Mouse (Mus musculus) hindbrain, postnatal 0 days (tissue): ENCODE measurements around the gene C2cd5. TPM values are rescaled to one million over a fixed set of nuclear protein-coding genes. Genes with fewer than 3 reads are reported as not detected.

Source experiments
- ATAC-seq: fragments of 200-750 bp; cut with Nextera tagmentation; 2 replicates; pipeline ENCODE4 v1.8.0; 2017; ENCODE audit warnings: mild to moderate bottlenecking, moderate TSS enrichment, moderate library complexity
- DNase-seq: peaks from one replicate; pipeline ENCODE4 v3.0.0-alpha.2; 2015; ENCODE audit warnings: low spot score
- H3K27ac ChIP-seq: fragments of 300-500 bp; sonication (generic); 2 replicates; pipeline ENCODE4 v1.5.1; 2014; ENCODE audit warnings: mild to moderate bottlenecking
- H3K27me3 ChIP-seq: fragments of 300-500 bp; sonication (generic); 2 replicates; pipeline ENCODE4 v1.6.1; 2014; ENCODE audit warnings: low read length, mixed read lengths; ENCODE audit not compliant: insufficient read depth
- H3K36me3 ChIP-seq: fragments of 300-500 bp; sonication (generic); 2 replicates; pipeline ENCODE4 v1.6.1; 2014; ENCODE audit warnings: low read length, mixed read lengths; ENCODE audit not compliant: insufficient read depth
- H3K4me1 ChIP-seq: fragments of 300-500 bp; sonication (generic); 2 replicates; pipeline ENCODE4 v1.6.1; 2014; ENCODE audit warnings: antibody characterized with exemption, low read length, mixed read lengths; ENCODE audit not compliant: insufficient read depth
- H3K4me2 ChIP-seq: fragments of 300-500 bp; sonication (generic); 2 replicates; pipeline ENCODE4 v1.6.1; 2014; ENCODE audit warnings: low read depth, mild to moderate bottlenecking, low read length, moderate library complexity, mixed read lengths
- H3K4me3 ChIP-seq: fragments of 300-500 bp; sonication (generic); 2 replicates; pipeline ENCODE4 v1.5.1; 2014; ENCODE audit warnings: low read length
- H3K9ac ChIP-seq: fragments of 300-500 bp; sonication (generic); replicated peaks from 2 replicates; pipeline ENCODE4 v1.6.1; 2014; ENCODE audit warnings: mild to moderate bottlenecking, low read length, moderate library complexity, mixed read lengths
- H3K9me3 ChIP-seq: fragments of 300-500 bp; sonication (generic); 2 replicates; pipeline ENCODE4 v1.6.1; 2016; ENCODE audit warnings: low read length, mixed read lengths
- CTCF ChIP-seq: IDR thresholded peaks from 2 replicates; pipeline ENCODE4 v1.5.1; 2016; ENCODE audit warnings: antibody characterized with exemption, control low read depth, low read depth
- WGBS: fragments of 180-500 bp; shearing (Covaris S2); extraction: QIAGEN DNeasy Blood & Tissue Kit; methylation state at CpG from one replicate; pipeline ENCODE4 v1.1.7; 2014; 5-methylcytosine and 5-hydroxymethylcytosine counted together
- polyA plus RNA-seq: library from polyadenylated mRNA; unstranded; fragments of >200 nt; fragmentation: Nextera tagmentation; extraction: Ambion mirVana; gene quantifications from 2 replicates; pipeline ENCODE4 v1.2.1, GENCODE M21; 2015
- total RNA-seq: library from RNA; depleted of rRNA; stranded (reverse); fragments of >200 nt; gene quantifications from 2 replicates; pipeline ENCODE4 v1.2.3, GENCODE M21; 2014

The C2cd5 gene
- total and polyA plus RNA-seq, 2 experiments from 2014 or later = 24.4 to 38.2 TPM

- WGBS = 90% methylated on average over 10 of the region's 10 CpGs
- Histone ChIP-seq H3K9ac (no peak overlapping the region), H3K27ac (no peak overlapping the region), H3K36me3 (peaks cover 32% of the 10 kb centered on the region), H3K4me1 (no peaks in the 10 kb centered on the region), H3K4me2 (no peak overlapping the region), H3K9me3 (no peaks in the 10 kb centered on the region), H3K27me3 (no peaks in the 10 kb centered on the region), H3K4me3 (no peak overlapping the region)
- no peak for TF ChIP-seq CTCF
- DNase-seq = no peak
- no peak for ATAC-seq
Observed at GRCm38 (mm10) chr6:143076461-143076860, 23.5 kb downstream of the C2cd5 start.

- 93% methylated on average over 1 of the region's 1 CpGs for WGBS
- no peak for DNase-seq
- Histone ChIP-seq H3K4me3 (no peak overlapping the region), H3K9me3 (no peaks in the 10 kb centered on the region), H3K4me1 (no peaks in the 10 kb centered on the region), H3K9ac (no peak overlapping the region), H3K4me2 (no peak overlapping the region), H3K27me3 (no peaks in the 10 kb centered on the region), H3K27ac (no peak overlapping the region), H3K36me3 (peaks cover 28% of the 10 kb centered on the region)
- ATAC-seq = no peak
- TF ChIP-seq CTCF = no peak
Observed at GRCm38 (mm10) chr6:143073914-143074313, 26.0 kb downstream of the C2cd5 start.

- no peaks in the 10 kb centered on the region for H3K9me3 ChIP-seq
- no peak for TF ChIP-seq CTCF
- peaks cover 23% of the 10 kb centered on the region for H3K36me3 ChIP-seq
- no peak overlapping the region for H3K9ac ChIP-seq
- no peak for DNase-seq
- no peak overlapping the region for H3K4me2 ChIP-seq
- H3K27ac ChIP-seq = no peak overlapping the region
- no peak for ATAC-seq
- 90% methylated on average over 6 of the region's 6 CpGs for WGBS
- no peak overlapping the region for H3K4me3 ChIP-seq
- no peaks in the 10 kb centered on the region for H3K4me1 ChIP-seq
- H3K27me3 ChIP-seq = no peaks in the 10 kb centered on the region
Observed at GRCm38 (mm10) chr6:143073476-143073875, 26.5 kb downstream of the C2cd5 start.

GRCm38 (mm10) chr6:143072412-143073014 is 27.4 kb downstream of the C2cd5 start:
- Histone ChIP-seq H3K4me2 (no peak overlapping the region), H3K9ac (no peak overlapping the region), H3K27me3 (no peaks in the 10 kb centered on the region), H3K27ac (no peak overlapping the region), H3K4me3 (no peak overlapping the region), H3K36me3 (peaks cover 16% of the 10 kb centered on the region), H3K4me1 (no peaks in the 10 kb centered on the region), H3K9me3 (no peaks in the 10 kb centered on the region)
- WGBS = 61% methylated on average over 8 of the region's 8 CpGs
- no peak for TF ChIP-seq CTCF
- ATAC-seq (no peak), DNase-seq (no peak)

GRCm38 (mm10) chr6:143070736-143071135 is 29.2 kb downstream of the C2cd5 start:
- no peak for TF ChIP-seq CTCF
- no peaks in the 10 kb centered on the region for H3K27me3 ChIP-seq

GRCm38 (mm10) chr6:143070019-143070418 is 29.9 kb downstream of the C2cd5 start:
- DNase-seq (no peak), ATAC-seq (no peak)
- H3K27me3 ChIP-seq = no peaks in the 10 kb centered on the region
- peaks cover 9% of the 10 kb centered on the region for H3K36me3 ChIP-seq
- no peak overlapping the region for H3K27ac ChIP-seq
- H3K4me3 ChIP-seq = no peak overlapping the region
- no peak overlapping the region for H3K9ac ChIP-seq
- no peak overlapping the region for H3K4me2 ChIP-seq
- 81% methylated on average over 5 of the region's 5 CpGs for WGBS
- H3K9me3 ChIP-seq = no peaks in the 10 kb centered on the region
- no peaks in the 10 kb centered on the region for H3K4me1 ChIP-seq
- TF ChIP-seq CTCF = no peak

More at GRCm38 (mm10) chr6:143070736-143071135, 29.2 kb downstream of the C2cd5 start:
- H3K4me3 ChIP-seq = no peak overlapping the region
- no peak overlapping the region for H3K4me2 ChIP-seq
- no peaks in the 10 kb centered on the region for H3K4me1 ChIP-seq
- no peak for ATAC-seq
- no peak overlapping the region for H3K27ac ChIP-seq
- no peaks in the 10 kb centered on the region for H3K9me3 ChIP-seq
- DNase-seq = no peak
- WGBS = 79% methylated on average over 9 of the region's 9 CpGs
- no peak overlapping the region for H3K9ac ChIP-seq
- H3K36me3 ChIP-seq = peaks cover 12% of the 10 kb centered on the region

GRCm38 (mm10) chr6:143069606-143070005 is 30.3 kb downstream of the C2cd5 start:
- H3K36me3 ChIP-seq = peaks cover 8% of the 10 kb centered on the region
- no peaks in the 10 kb centered on the region for H3K27me3 ChIP-seq
- DNase-seq (no peak), ATAC-seq (no peak)
- no peaks in the 10 kb centered on the region for H3K9me3 ChIP-seq
- no peak overlapping the region for H3K4me3 ChIP-seq
- 89% methylated on average over 8 of the region's 8 CpGs for WGBS
- no peak for TF ChIP-seq CTCF
- H3K27ac ChIP-seq = no peak overlapping the region
- no peak overlapping the region for H3K9ac ChIP-seq
- no peaks in the 10 kb centered on the region for H3K4me1 ChIP-seq
- no peak overlapping the region for H3K4me2 ChIP-seq
